Mouse (Mus musculus) skeletal muscle tissue, adult 2 months (tissue): ENCODE data around the gene Map3k14.

ENCODE experiments used
- DNase-seq: peaks from one replicate; pipeline ENCODE4 v3.0.0-alpha.2; 2012; ENCODE audit warnings: low read depth, low spot score

The Map3k14 gene

DNA sequence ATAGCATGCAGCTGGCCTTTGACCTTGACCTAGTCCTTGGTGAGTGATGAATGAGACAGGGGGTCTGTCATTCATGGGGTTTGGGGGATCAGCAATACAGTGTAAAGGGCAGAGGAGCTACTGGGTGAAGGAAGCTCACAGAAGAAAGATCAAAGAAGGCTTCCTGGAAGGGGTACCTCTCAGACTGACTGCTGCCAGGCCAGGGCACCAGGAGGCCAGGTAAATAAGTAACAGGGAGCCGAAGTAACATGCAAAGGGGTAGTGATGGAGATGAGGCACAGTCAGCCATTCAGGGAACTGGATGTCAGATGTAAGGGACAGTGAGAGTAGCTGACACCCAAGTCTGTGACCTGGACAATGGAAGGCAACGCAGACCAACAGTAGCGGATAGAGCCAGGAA is 5.6 kb upstream of the Map3k14 start:
- no peak for DNase-seq

DNA sequence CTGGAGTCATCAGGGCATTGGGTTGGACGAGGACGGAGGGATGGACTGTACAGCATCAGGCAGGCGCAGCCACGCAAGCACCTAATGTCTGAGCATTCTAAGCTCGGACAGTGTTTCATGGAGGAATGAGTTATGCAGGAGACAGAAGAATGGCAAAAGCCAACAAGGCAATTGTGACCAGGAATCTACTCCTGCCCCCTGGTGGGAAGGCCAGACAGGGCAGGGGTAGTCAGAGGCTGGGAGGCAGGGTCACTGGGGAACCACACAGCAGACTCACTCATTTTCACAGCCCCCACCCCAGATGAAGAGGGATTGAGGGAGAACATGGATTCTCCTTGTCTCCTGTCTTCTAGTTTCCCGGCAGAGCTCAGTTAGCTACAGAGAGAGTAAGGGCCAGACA is 4.7 kb upstream of the Map3k14 start:
- DNase-seq: no peak

DNA sequence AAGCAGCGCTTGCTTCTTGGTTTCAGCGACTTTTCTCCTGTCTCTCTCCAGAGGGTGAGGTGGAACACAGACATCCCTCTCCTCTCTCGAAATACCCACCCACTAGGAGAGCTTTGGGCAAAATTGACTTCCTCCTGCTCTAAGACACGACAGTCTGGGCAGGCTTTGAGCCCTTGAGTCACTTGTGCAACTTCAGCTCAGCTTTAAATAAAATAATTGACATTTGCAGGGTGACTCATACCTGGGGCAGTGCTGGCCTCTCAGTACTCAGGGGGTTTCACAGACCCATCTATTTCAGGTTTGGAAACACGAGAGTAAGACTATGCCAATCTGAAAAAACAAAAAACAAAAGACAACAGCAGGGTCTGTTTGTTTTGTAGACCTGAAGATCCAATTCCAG is 2.2 kb upstream of the Map3k14 start:
- DNase-seq: no peak

DNA sequence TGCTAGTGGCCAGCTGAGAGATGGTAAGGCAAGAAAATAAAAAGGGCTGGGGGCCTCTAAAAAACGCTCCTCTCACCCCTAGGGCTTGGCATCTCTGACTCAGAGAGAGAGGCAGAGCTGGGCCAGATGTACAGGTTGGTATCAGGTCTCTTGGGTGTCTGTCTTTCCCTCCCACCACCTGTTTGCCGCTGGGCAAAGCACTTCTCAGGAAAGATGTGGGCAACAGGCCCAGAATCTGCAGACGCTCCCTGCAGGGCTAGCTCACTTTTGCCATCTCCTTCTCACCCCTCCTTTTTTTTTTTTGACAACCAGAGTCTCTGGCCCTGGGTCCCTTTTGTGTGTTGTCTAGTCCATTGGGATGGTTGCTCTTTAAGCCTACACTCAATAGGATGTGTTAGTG is 1.6 kb upstream of the Map3k14 start:
- DNase-seq: no peak

DNA sequence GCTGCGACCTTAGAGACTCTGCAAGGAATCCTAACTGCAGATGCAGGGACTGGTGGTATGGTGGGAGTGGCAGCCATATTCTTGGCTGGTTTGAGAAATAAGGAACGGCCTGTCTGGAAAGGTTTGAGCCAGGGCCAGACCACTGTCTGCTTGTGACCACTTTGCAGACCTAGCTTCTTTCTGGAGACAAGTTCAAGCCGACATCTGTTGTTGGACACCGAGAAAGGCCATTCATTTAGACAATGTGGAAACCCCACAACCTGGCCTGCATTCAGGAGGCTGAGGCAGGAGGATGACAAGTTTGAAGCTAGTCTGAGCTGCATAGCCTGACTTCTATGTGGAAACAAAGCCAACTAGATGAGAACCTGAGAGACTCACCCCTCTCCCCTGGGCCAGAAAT is 1.1 kb upstream of the Map3k14 start:
- DNase-seq: no peak

DNA sequence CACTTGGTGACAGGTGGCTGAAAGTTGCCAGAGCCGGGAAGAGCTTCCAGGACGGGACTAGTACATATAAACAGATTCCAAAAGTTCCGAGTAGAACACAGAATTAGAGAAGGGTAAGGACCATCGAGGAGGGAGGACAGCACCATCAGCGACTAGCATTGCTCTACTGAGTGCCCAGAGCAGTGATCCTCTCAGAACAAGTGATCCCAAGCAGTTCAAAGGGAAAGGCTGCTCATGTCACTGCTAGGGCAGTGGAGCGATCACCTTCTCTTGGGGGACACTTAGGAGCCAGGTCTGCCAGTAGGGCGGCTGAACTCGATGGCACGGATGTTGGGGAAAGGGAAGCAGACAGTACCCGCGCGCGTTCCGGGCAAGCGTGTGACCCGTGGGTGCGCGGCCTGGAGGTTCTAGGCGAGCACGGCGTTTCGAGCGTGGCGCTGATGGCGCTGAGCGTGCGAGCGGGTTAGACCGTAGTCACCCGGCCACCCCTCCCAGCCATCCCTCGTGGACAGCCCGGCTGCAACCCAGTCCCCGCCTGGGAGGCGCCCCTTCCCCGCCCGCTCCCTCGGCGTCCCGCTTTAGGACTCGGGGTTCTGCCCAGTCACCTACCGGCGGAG is 435 bp downstream of the Map3k14 start:
- DNase-seq: no peak

DNA sequence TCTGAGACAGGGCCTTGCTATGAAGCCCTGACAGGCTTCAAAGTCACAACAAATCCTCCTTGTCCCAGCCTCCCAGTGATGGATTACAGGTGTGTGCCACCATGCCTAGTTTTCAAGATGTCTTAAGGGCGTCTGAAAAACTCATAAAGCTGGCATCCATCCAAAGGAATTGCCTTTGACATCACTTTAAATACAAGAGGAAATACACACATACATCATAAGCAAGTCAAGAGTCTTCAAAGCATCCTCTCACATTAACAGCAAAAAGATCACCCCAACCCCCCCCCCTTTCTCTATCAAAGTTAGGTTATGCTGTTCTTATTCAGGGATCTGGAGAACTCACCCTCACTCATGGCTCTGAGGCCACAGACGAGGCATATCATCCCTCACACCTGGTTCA is 1.4 kb downstream of the Map3k14 start:
- DNase-seq: no peak

DNA sequence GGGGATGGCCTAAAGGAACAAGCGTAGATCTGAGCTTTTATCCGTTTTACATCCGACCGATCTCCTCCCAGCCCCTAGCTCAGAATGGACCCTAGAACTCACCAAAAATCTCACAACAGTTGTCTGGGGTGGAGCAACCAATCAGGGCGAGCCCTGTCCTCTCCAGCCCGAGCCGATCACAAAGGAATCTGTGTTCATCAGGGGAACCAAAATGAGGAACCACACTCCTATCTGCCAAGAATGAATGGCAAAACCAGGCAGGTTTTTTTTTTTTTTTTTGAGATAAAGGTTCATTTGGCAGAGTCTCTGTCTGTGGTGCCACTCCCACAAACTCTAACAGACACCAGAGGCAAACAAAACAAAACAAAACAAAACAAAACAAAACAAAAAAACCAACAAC is 2.1 kb downstream of the Map3k14 start:
- DNase-seq: no peak

- DNase-seq: no peak
Observed at GRCm38 (mm10) chr11:103264427-103265005, 2.8 kb downstream of the Map3k14 start.

DNA sequence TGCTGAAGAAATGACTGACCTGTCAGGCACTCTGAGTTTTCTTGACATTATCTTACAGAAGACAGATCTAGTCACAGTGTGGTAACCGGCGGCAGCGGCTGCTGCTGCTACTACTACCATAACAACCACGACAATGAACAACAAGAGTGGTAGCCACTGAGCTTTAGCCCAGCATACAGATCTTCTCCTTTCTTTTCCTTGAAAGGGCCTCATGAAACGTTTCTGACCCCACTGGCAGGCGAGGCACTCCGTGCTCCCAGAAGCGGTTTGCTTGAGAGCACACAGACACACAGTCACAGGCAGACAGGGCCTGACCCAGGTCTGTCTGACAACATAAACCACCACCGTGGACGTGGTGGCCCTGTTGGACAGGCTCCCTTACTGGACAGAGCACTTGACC is 3.7 kb downstream of the Map3k14 start:
- no peak for DNase-seq

DNA sequence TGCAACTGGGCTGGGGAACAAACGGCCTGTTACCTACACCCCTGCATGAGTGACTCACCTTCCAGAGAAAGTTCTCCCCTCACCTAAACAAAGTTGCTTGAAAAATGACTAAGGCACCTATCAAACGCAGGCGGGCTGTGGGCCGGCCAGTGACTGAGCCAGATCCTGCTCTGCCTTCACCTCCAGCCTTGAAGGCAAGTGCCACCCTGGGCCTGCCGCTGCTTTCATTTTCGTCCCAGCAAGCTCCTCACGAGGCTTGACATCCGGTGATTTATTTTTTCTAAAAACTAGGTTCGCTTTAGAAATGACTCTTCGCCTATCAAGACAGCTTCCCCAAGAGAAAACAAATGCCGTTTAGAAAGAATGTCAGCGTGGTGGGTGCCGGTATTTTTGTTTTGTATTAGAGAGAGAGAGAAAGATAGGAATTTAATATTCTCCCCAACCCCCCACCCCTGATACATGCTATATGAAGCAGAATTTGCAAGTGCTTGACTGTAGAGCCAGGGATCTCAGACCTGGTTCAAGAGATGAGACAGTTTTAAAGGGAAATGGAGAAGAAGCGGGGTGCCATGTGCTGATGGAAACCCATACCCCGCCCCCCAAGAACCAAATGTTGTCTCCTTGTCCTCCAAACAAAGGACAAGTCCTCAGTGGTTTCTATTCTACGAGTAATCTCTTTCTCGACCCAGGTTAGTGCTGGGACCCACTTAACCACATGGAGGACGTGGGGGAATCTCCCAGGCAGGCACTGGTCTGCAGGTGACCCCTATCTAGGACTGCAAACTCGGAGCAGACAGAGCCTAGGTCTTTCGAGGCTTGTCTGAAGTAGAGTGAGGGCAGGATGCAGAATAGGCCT is 4.6 kb downstream of the Map3k14 start:
- DNase-seq: no peak

DNA sequence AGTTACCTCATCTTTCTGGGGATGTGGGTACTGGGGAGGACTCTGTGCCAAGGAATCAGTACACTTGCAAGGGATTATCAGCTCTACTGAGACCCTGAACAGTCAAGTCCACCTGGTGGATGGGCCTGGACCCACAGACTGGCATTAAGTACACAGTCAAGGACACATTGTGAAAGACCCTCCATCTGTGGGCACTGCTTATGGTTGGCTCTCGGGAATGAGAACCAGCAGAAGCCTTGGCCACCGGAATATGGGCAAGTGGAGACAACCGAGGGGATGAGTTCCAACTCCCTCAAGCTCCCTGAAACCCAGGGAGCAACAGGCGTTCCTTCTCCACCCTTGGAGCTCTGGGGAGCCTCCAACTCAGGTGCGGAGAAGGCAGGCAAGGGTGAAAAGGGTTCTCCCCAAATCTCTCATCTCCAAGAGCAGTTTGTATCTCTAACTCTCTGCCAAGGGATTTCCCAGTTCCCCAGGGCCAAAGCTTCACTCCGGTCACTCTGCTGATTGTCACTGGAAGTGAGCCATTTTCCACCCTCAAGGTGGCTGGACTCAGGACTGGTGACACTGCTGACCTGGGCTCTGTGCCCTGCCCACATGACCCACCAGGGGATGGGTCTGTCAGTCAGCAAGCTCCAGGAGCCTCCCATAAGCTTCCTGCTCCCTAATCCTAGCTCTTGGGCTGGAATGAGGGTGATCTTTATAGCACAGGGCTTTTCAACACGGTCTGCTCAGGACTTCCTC is 5.4 kb downstream of the Map3k14 start:
- DNase-seq: peak; percentile 81

DNA sequence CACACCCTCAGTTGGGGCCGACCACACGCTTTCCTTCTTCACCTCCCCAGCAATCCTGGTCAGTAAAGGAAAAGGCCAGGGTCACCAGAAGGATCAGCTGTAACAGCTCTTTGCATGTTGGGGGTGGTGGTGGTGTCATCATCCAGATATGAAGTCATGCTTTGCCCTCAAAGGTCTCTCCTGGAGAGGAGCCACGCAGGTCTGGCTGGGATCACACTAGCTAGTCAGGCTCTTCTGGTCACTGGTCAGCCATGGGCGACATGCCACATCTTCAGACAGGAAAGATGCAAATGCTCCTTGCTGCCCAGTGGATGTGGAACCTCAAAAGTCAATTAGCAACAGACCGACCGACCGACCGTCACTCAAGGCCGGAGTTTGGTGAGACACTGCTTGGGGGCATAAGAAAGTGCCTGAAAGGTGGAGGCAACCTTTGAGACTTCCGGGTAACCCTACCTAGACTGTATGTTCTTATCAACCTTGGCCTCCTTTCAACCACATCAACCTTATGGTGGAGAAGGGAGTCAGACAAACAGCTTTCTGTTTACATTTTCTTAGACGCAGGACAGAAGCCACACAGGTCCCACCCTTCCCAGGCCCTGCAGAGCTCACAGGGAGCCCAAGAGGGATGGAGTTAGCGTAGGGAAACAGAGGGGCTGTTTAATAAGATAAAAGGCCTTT is 6.6 kb downstream of the Map3k14 start:
- DNase-seq: no peak

DNA sequence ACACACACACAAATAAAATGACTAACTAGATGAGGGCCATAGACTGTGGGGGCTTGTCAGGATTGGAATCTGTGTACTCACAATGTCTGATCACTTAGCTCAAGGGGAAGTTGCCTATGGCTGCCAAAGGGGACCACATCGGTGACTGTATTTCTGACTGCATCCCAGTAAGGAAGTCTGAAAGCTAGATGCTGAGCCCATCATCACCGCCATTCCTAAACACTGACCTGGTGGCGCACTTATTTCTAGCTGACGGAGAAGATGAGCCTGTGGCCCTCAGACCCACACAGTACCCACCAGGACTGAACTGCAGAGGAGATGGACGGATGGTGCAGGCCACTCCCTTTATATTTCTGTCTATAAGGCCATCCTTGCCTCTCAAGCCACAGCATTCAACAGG is 7.2 kb downstream of the Map3k14 start:
- DNase-seq: no peak

GRCm38 (mm10) chr11:103257938-103258481 is 9.3 kb downstream of the Map3k14 start:
- DNase-seq: no peak

GRCm38 (mm10) chr11:103253605-103254004 is 13.7 kb downstream of the Map3k14 start:
- DNase-seq: no peak

- no peak for DNase-seq
Observed at GRCm38 (mm10) chr11:103252380-103252779, 14.9 kb downstream of the Map3k14 start.

GRCm38 (mm10) chr11:103250324-103250723 is 16.9 kb downstream of the Map3k14 start:
- DNase-seq: no peak

GRCm38 (mm10) chr11:103249509-103249908 is 17.8 kb downstream of the Map3k14 start:
- no peak for DNase-seq

DNA sequence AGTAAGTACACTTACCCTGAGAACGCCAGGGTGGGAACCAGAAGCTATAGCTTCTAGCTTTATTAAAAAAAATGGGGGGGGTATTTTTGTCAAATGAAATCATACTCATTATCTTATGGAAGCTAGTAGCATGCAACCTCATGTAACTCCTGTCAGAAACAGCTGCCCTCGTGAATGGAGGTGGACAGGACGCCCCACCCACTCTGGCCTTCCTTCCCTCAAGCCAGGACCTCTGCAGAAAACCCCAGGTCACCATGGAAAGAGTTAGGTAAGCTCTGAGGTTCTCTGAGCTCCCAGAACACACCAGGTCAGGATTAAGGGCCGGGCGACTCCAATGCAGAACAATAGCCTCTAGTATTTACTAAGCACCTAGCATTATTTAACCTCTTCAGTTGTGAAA is 18.4 kb downstream of the Map3k14 start:
- DNase-seq: no peak

DNA sequence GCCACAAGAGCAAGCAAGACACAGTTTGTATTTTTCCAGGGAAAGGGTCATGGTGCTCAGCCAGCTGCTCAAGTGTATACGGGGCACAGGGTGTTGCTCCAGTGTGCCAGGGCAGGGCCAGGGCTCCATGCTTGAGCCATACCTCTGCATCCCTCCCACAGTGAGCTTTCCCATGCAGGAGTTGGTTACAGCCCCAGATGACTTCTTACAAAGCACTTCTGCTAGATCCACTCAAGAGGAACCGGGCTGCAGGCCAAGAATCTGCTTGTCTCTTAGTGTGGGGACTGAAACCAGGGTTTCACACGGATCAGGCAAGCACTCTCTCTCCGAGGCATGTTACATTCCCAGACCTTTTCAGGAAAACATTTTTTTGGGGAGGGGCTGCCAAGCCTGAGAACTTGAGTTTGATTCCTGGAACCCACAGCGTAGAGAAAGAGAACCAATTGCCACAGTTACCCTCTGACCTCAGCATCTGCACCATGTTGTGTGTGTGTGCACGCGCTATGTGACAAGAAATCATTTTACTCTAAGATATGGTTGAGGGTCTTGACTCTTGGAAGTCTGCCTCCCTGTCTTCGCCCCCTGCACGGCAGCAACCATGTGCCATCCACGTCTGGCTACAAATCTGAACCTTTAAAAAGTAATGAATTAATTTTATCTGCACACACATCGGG is 19.6 kb downstream of the Map3k14 start:
- DNase-seq: peak; percentile 60
